Mouse (Mus musculus) embryonic fibroblast, embryonic 13.5 days (primary cell): Measurements from ENCODE around the gene Nsmce3. TPM values are rescaled to one million over a fixed set of nuclear protein-coding genes. Genes with fewer than 3 reads are reported as not detected.
A peak's percentile ranks its signal among the peaks of the same experiment; 100 is the strongest.

Experiments
- H3K27ac ChIP-seq: 2 replicates; pipeline ENCODE4 v1.5.1; 2012; ENCODE audit warnings: low read length, control low read depth, inconsistent platforms; ENCODE audit not compliant: insufficient read depth
- H3K4me1 ChIP-seq: 2 replicates; pipeline ENCODE4 v1.6.1; 2011; ENCODE audit warnings: low read length; ENCODE audit not compliant: control insufficient read depth, insufficient read depth
- H3K4me3 ChIP-seq: 2 replicates; pipeline ENCODE4 v1.5.1; 2011; ENCODE audit warnings: mild to moderate bottlenecking, control low read depth, low read length; ENCODE audit not compliant: insufficient read depth
- CTCF ChIP-seq: IDR thresholded peaks from 2 replicates; pipeline ENCODE4 v1.5.1; 2011; ENCODE audit warnings: mild to moderate bottlenecking, control low read depth, low read length, moderate library complexity, borderline replicate concordance; ENCODE audit not compliant: insufficient read depth
- POLR2A ChIP-seq: IDR thresholded peaks from 2 replicates; pipeline ENCODE4 v1.6.1; 2011; ENCODE audit warnings: low read depth, mild to moderate bottlenecking, control low read depth, low read length, moderate library complexity
- polyA plus RNA-seq: library from polyadenylated mRNA; stranded (reverse); fragments of >200 nt; gene quantifications from 2 replicates; pipeline ENCODE4 v1.2.4, GENCODE M21; 2011; ENCODE audit warnings: low read depth; ENCODE audit not compliant: missing spikeins, insufficient read length

Gene Nsmce3
- polyA plus RNA-seq, 1 experiment, result 5.4 TPM

DNA sequence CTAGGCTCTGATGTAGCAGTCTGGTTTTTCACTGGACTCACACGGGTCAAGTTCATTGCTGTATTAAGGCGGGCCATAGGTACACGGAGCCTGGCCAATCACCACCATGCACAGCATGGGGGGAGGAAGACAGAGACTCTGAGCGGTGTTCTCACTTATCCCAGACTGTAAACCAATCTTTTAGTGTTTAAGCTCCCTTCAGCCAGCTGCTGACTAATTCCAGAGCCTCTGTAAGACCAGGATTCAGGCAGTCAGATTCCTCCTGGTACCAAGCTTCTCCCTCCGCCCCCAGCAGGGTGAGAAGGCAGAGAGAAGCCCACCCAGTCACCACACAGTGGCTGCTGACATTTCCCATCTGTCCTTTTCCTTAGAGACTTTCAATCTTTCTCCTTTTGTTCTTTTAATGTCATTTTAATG, 22.9 kb upstream of the Nsmce3 start:
- no peaks in the 10 kb centered on the region for H3K4me1 ChIP-seq
- TF ChIP-seq CTCF, result no peak
- no peak for TF ChIP-seq POLR2A
- H3K4me3 ChIP-seq, result no peak overlapping the region
- H3K27ac ChIP-seq, result no peak overlapping the region

DNA sequence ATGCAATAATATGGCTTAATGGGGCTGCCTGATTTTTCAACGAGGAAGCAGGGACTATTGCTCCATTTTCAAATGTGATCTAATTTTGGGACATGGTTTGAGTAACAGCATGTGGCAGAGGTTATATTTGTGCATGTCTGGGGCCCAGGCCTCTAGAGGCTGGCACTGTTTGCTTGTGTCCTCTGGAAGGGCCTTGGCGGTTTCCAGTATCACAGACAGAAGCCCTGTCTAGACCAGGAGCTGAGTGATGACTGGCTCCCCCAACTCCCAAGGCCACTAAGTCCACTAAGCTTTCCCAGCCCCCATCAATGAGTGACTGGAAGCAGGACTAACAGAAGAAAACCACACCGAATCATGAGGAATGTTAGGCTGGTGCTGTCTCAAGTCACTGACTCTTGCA, 18.3 kb upstream of the Nsmce3 start:
- TF ChIP-seq POLR2A (no peak), CTCF (no peak)
- H3K27ac ChIP-seq, result no peak overlapping the region

DNA sequence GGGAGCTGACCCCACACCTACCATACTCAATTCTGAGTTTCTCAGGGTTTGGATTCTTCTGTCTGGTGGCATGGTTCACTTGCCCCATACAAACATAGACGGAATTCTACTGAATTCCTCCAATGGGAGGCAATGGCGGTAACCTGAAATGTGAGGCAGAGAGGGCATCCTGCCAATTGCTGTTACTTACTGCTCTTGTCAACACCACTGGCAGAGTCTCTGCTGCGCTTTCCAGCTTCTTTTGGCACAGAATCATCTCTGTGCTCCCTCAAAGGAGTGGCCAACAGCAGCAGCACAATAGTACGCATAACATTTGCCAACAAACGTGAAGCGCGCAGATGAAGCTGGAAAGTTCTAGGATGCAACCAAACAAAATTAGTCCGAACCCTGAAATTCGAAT, 17.1 kb upstream of the Nsmce3 start:
- TF ChIP-seq CTCF, result no peak
- TF ChIP-seq POLR2A, result no peak
- Histone ChIP-seq H3K4me3 (no peak overlapping the region), H3K4me1 (no peaks in the 10 kb centered on the region), H3K27ac (no peak overlapping the region)

More for the DNA sequence above, 18.3 kb upstream of the Nsmce3 start:
- Histone ChIP-seq H3K4me1 (no peaks in the 10 kb centered on the region), H3K4me3 (no peak overlapping the region)

DNA sequence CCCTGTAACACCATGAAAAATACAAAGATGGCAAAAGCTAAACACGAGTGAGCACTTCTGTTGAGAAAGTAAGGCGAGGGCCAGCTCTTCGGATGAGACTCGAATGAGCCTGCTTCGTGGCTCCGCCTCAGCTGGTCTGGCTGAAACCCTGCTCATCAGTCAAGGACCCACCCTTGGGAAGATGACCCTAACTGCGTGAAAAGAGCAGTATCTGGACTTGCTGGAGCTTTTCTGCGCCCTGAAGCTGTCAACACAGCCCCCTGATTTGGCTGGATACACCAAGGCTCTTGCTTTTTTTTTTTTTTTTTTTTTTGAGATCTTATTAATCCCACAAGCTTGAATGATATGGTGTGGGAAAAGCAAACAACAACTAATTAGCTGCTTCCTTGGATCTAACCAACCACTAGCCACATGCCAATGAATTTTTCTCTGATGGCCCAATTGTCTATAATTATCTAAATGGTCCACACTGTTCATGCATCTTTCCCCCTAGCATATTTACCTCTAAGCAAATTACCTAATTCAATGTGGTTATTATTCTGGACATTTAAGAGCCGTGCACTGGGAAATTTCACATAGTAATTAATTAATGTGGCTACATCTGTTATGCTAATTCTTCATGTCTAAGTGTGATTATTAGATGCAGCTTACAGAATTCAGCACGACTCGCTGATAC, 11.5 kb upstream of the Nsmce3 start:
- Histone ChIP-seq H3K4me3 (no peak overlapping the region), H3K4me1 (peaks cover 3% of the 10 kb centered on the region; the same call in 1 of the 2 replicates), H3K27ac (no peak overlapping the region)
- TF ChIP-seq CTCF (no peak), POLR2A (no peak)

DNA sequence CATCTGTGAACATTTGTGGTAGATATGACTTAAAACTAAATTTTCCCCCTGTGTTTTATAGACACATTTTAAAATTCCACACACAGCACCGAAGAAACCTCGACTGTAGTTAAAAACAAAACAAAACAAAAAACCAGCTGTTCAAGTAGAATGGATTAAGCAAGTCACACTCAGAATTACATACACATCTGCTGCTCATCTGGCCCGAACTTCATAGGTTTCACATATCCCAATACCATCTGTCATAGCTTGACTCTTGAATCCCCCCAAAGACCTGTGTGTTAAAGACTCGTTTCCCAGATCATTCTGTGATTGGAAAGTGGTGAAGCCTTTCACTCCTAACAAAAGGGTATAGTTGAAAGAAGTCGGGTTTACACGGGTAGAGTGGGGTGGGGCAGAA, 9.4 kb upstream of the Nsmce3 start:
- H3K4me1 ChIP-seq, result peaks cover 3% of the 10 kb centered on the region; the same call in 1 of the 2 replicates
- no peak overlapping the region for H3K4me3 ChIP-seq
- TF ChIP-seq CTCF, result no peak
- TF ChIP-seq POLR2A, result no peak
- no peak overlapping the region for H3K27ac ChIP-seq

DNA sequence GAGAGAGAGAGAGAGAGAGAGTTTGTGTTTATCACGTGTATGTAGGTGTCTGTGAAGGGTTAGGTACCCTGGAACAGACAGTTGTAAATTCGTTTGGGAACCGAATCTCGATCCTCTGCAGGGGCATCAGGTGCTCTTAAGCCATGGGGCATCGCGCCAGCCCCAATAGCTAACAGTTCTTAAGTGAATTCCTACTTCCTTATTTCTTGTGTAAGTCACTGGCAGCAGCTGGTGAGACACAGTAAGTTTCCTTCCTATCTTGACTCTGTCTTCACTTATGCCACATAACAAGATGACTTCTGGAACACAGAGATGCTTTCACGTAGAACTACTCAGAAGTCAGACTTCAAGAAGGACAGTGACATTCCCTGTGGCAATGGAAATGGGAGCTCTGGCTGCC, 8.6 kb upstream of the Nsmce3 start:
- H3K27ac ChIP-seq, result no peak overlapping the region
- peaks cover 3% of the 10 kb centered on the region; the same call in 1 of the 2 replicates for H3K4me1 ChIP-seq
- no peak for TF ChIP-seq CTCF
- H3K4me3 ChIP-seq, result no peak overlapping the region

DNA sequence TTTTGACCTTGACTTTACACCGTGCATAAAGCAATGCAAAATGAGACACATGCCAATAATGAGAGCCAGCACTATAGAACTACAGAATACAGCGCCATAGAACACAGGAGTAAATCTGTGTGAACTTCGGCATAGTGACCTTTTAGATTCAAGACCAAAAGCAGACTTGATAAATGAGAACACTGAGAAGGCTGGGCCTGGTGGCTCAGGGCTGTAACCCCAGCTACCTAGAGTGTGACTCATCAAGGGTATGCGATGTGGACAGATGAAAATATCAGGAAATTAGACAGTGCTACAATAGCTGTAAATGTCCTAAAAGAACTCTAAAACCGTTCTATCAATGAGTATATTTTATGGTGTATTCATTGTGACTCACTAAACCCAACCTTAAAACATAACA, 7.6 kb upstream of the Nsmce3 start:
- no peak overlapping the region for H3K27ac ChIP-seq
- peaks cover 3% of the 10 kb centered on the region; the same call in 1 of the 2 replicates for H3K4me1 ChIP-seq
- no peak overlapping the region for H3K4me3 ChIP-seq
- TF ChIP-seq POLR2A (no peak), CTCF (no peak)

DNA sequence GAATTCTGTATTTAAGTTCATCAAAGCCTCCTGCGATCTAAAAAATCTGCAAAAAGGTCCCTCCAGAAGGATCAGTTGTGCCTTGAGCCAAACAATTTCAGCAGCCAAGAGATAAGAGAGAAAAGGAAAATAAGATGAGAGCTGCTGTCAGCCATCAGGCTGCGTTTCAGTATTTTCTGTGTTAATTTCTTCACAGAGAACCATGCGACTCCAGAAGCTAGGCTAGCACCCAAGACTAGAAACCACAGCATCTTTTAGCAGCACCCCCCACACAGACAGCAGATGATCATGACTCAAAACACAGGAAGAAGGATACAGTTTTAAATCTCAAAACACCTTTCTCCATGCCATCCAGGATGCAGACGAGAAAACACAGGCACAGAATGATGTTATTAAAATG, 2.1 kb upstream of the Nsmce3 start:
- peaks cover 8% of the 10 kb centered on the region; the same call in 1 of the 2 replicates for H3K4me1 ChIP-seq
- no peak overlapping the region for H3K4me3 ChIP-seq
- TF ChIP-seq POLR2A (no peak), CTCF (no peak)
- H3K27ac ChIP-seq, result no peak overlapping the region

DNA sequence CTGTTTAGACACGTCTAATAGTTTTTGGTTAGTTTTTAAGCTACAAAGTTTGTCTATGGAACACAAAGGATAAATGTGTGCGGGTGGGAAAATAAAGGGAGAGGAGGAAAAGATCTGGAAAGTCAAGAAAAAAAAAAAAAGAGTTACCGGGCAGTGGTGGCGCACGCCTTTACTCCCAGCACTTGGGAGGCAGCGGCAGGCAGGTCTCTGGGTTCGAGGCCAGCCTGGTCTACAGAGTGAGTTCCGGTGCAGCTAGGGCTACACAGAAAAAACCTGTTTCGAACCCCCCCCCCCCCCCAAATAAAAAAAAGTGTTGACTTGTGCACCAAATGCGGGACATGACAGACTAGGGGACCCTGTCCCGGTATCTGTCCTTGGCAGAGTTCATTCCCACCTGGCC, 469 bp upstream of the Nsmce3 start:
- Histone ChIP-seq H3K4me1 (peaks cover 8% of the 10 kb centered on the region; the same call in 1 of the 2 replicates), H3K27ac (no peak overlapping the region; the same call in 1 of the 2 replicates), H3K4me3 (no peak overlapping the region)
- TF ChIP-seq POLR2A (no peak), CTCF (no peak)

DNA sequence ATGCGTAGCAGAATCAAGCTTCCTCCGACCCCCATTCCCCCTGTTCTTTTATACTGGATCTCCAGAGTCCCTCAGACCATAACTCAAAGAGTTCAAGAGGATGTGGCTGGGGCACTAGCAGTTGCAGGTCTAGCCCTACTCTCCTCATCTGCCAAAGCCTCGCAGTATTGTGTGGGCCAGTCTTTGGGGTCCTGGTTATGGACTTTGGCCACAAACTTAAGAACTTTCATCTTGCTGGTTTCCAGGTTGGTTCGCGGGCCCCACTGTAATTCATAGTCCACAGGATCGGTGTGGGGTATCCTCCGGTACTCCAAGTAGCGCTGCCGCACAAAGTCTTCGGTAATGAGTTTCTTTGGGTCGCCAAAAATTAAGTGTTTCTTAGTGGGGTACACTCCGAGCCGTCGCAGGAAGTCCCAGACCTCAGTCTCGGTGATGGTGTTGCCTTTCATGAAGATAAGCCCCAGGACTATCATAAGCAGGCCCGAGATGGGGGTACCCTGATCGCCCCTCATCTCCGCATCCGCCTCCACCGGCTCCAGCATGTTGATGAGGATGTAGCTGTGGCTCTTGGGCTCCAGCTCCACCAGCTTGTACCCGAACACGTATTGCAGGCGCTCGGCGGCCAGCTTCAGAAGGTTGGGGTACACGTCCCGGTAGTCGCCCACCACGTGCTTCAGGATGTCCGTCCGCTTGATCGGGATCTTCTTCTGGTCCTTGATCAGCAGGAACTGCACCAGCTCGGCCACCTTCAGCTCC, 632 bp downstream of the Nsmce3 start:
- H3K27ac ChIP-seq, result peak overlapping the region; percentile 60; the same call in 1 of the 2 replicates
- TF ChIP-seq POLR2A (no peak), CTCF (no peak)
- peak overlapping the region; percentile 94 for H3K4me3 ChIP-seq
- H3K4me1 ChIP-seq, result peaks cover 8% of the 10 kb centered on the region; the same call in 1 of the 2 replicates
